Mouse (Mus musculus) urinary bladder, postnatal 36 days (tissue): ENCODE data around the gene Cdk20.

Experiments used
- DNase-seq, 2 experiments: peaks; one replicate each; pipeline ENCODE4 v3.0.0; 2022; ENCODE audit warnings: low spot score in 2 of 2, mixed read lengths in 1 of 2

The Cdk20 gene

DNA sequence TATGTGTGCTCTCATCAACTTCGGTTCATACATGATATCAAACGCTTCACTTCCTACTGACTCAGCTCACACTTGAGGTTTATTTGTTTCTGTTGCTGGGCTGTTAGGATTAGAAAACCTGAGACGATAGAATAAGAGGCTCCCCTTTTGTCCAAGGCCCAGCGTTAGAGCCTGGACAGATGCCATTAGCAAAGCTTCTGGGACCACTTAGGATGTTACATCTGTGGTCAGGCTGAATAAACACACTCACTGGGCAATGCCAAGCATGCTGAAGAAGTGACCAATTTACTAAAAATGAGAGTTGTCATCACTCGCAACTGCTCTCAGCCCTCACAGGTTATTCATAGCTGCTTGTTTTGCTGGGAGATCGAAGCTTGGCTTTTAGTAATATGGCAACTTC, 57.8 kb downstream of the Cdk20 start:
- no peak for DNase-seq
